Comparison of ENCODE assay signal across 26 mouse cellular contexts in genomic region chr2:131739022-131739421, GRCm38 (mm10).
DNase-seq lines count a peak whose midpoint lies in the region; ATAC-seq and TF ChIP-seq lines count a peak whose summit lies in the region.
"Had no signal": no experiment of that assay in that cellular context is flagged by ENCODE, and none has a peak within 500 bp of the region (broad histone marks: within the 10 kb centered on the region; RNA-seq: fewer than 3 reads in every experiment).

No protein-coding gene starts in this region.

- no peak for TF ChIP-seq CTCF in heart, adult 2 months (IDR thresholded peaks at IDR 0.05)
- no peak for TF ChIP-seq CTCF in stomach, postnatal 0 days (IDR thresholded peaks at IDR 0.05; ENCODE audit: low read depth)

- H3K36me3 ChIP-seq in heart, adult 2 months (ENCODE audit: control insufficient read depth, insufficient read depth, low read length): no peaks in the 10 kb centered on the region
- H3K36me3 ChIP-seq in intestine, embryonic 16.5 days (ENCODE audit: control insufficient read depth, insufficient read depth, low read length): no peaks in the 10 kb centered on the region
- no peaks in the 10 kb centered on the region for H3K36me3 ChIP-seq in stomach, postnatal 0 days (ENCODE audit: control insufficient read depth, insufficient read depth, low read length)
- H3K36me3 ChIP-seq: embryonic facial prominence, embryonic 10.5 days; embryonic facial prominence, embryonic 13.5 days; forebrain, embryonic 10.5 days; hindbrain, embryonic 12.5 days; hindbrain, embryonic 15.5 days had no signal

- TF ChIP-seq POLR2A in heart, adult 2 months (IDR thresholded peaks at IDR 0.05; ENCODE audit: insufficient read depth, low read depth, low read length): no peak

- no peak overlapping the region for H3K4me3 ChIP-seq in heart, adult 2 months
- no peak overlapping the region for H3K4me3 ChIP-seq in intestine, embryonic 16.5 days (ENCODE audit: low read length)
- no peak overlapping the region for H3K4me3 ChIP-seq in stomach, postnatal 0 days (ENCODE audit: low read depth, low read length)
- H3K4me3 ChIP-seq: embryonic facial prominence, embryonic 10.5 days; embryonic facial prominence, embryonic 13.5 days; forebrain, embryonic 10.5 days; gastrocnemius, adult 2 months; hindbrain, embryonic 12.5 days; hindbrain, embryonic 15.5 days had no signal

- no peaks in the 10 kb centered on the region for H3K4me1 ChIP-seq in heart, adult 2 months (ENCODE audit: control insufficient read depth, insufficient read depth, low read length)
- no peaks in the 10 kb centered on the region for H3K4me1 ChIP-seq in intestine, embryonic 16.5 days (ENCODE audit: control insufficient read depth, insufficient read depth, low read length)
- no peaks in the 10 kb centered on the region for H3K4me1 ChIP-seq in stomach, postnatal 0 days (replicated peaks; ENCODE audit: control insufficient read depth, insufficient read depth)
- H3K4me1 ChIP-seq: embryonic facial prominence, embryonic 13.5 days; forebrain, embryonic 10.5 days; hindbrain, embryonic 12.5 days; hindbrain, embryonic 15.5 days had no signal

- H3K9ac ChIP-seq in heart, adult 2 months (ENCODE audit: low read depth, low read length): no peak overlapping the region
- no peak overlapping the region for H3K9ac ChIP-seq in intestine, embryonic 16.5 days (ENCODE audit: low read depth, low read length)
- no peak overlapping the region for H3K9ac ChIP-seq in stomach, postnatal 0 days (ENCODE audit: low read length)
- H3K9ac ChIP-seq: embryonic facial prominence, embryonic 13.5 days; forebrain, postnatal 0 days; hindbrain, embryonic 12.5 days; hindbrain, embryonic 15.5 days had no signal

- no peak overlapping the region for H3K4me2 ChIP-seq in intestine, embryonic 16.5 days (ENCODE audit: low read depth, low read length)
- H3K4me2 ChIP-seq in stomach, postnatal 0 days (replicated peaks; ENCODE audit: low read depth): no peak overlapping the region
- H3K4me2 ChIP-seq: embryonic facial prominence, embryonic 13.5 days; heart, embryonic 11.5 days; hindbrain, embryonic 12.5 days; hindbrain, embryonic 15.5 days had no signal

- no peak for TF ChIP-seq EP300 in heart, adult 2 months (IDR thresholded peaks at IDR 0.05; ENCODE audit: insufficient read depth, low read depth, low read length)
- no peak for TF ChIP-seq EP300 in stomach, postnatal 0 days (optimal IDR thresholded peaks at IDR 0.05)

- no peaks in the 10 kb centered on the region for H3K9me3 ChIP-seq in intestine, embryonic 16.5 days (ENCODE audit: control insufficient read depth, low read length)
- H3K9me3 ChIP-seq in stomach, postnatal 0 days (ENCODE audit: control insufficient read depth, low read length): no peaks in the 10 kb centered on the region
- H3K9me3 ChIP-seq: embryonic facial prominence, embryonic 10.5 days; embryonic facial prominence, embryonic 13.5 days; forebrain, embryonic 10.5 days; hindbrain, embryonic 12.5 days; hindbrain, embryonic 15.5 days had no signal

- no peaks in the 10 kb centered on the region for H3K27me3 ChIP-seq in heart, adult 2 months (ENCODE audit: control insufficient read depth, insufficient read depth, low read length)
- no peaks in the 10 kb centered on the region for H3K27me3 ChIP-seq in intestine, embryonic 16.5 days (replicated peaks; ENCODE audit: control insufficient read depth, insufficient read depth, low read length)
- H3K27me3 ChIP-seq in stomach, postnatal 0 days (ENCODE audit: control insufficient read depth, insufficient read depth, low read length): no peaks in the 10 kb centered on the region
- H3K27me3 ChIP-seq: embryonic facial prominence, embryonic 13.5 days; hindbrain, embryonic 12.5 days; hindbrain, embryonic 15.5 days had no signal

- WGBS in heart, adult 2 months: 85% methylated on average over 4 of the region's 4 CpGs
- 49% methylated on average over 4 of the region's 4 CpGs for WGBS in intestine, embryonic 16.5 days
- WGBS in stomach, postnatal 0 days: 77% methylated on average over 4 of the region's 4 CpGs

- H3K79me2 ChIP-seq in heart, adult 2 months (replicated peaks; ENCODE audit: control insufficient read depth, insufficient read depth, low read length): no peaks in the 10 kb centered on the region

- peak; percentile 74 for DNase-seq in heart, adult 11 months
- no peak for DNase-seq in heart, adult 2 months
- peak; percentile 21 for DNase-seq in ZHBTc4 (ENCODE audit: low read depth, low spot score)
- DNase-seq in stomach, postnatal 0 days (ENCODE audit: low spot score): no peak
- DNase-seq in kidney, postnatal 14 days: no peak
- DNase-seq in kidney, adult 11 months: no peak
- DNase-seq: adrenal gland, adult 8-10 months; adrenal gland, postnatal 25 days; cerebellum, adult 11-12 months; cerebellum, adult 8-10 months; cerebellum, postnatal 10 days; cerebellum, postnatal 36 days; embryo, embryonic 11 days; forebrain, postnatal 0 days; gastrocnemius, adult 2 months; gastrocnemius, postnatal 14 days had no signal

- intact Hi-C loops in heart, adult 2 months (cut with DNase I): no loop called here

- no peak overlapping the region for H3K27ac ChIP-seq in heart, adult 2 months
- no peak overlapping the region for H3K27ac ChIP-seq in intestine, embryonic 16.5 days (ENCODE audit: low read length)
- no peak overlapping the region for H3K27ac ChIP-seq in stomach, postnatal 0 days (replicated peaks)
- H3K27ac ChIP-seq: embryonic facial prominence, embryonic 10.5 days; embryonic facial prominence, embryonic 13.5 days; forebrain, embryonic 10.5 days; gastrocnemius, adult 2 months; hindbrain, embryonic 12.5 days; hindbrain, embryonic 15.5 days had no signal

- ATAC-seq in intestine, embryonic 16.5 days: peak; percentile 97
- ATAC-seq in stomach, postnatal 0 days (ENCODE audit: low FRiP score, low TSS enrichment): peak; percentile 40; the same call in 1 of the 2 replicates
- no peak for ATAC-seq in erythroblast, adult 5-6 weeks (replicated peaks; ENCODE audit: low FRiP score, poor library complexity, severe bottlenecking)
- ATAC-seq: activated CD4-positive, CD25-positive, alpha-beta regulatory T cell, adult 4 months; forebrain, embryonic 14.5 days; forebrain, postnatal 0 days had no signal

Comparison
In these comparisons a context has a peak if more than half of its experiments do, and no peak if none do; other contexts are left out.
1. DNase-seq: peak in heart, adult 11 months (single experiment) and ZHBTc4 (single experiment); none in heart, adult 2 months (0 of 2), stomach, postnatal 0 days (single experiment), kidney, postnatal 14 days (single experiment) and kidney, adult 11 months (single experiment).